Mouse (Mus musculus) ovary, adult 10 weeks (tissue): Measurements from ENCODE around the gene Gm6367. TPM values are rescaled to one million over a fixed set of nuclear protein-coding genes. Genes with fewer than 3 reads are reported as not detected.

Experiments used
- polyA plus RNA-seq: library from polyadenylated mRNA; stranded (reverse); fragments of 350-450 nt; fragmentation: Illumina TruSeq; extraction: RNeasy Lipid Tissue Mini Kit (QIAGEN cat#74804); gene quantifications from one replicate; pipeline ENCODE4 v1.2.3, GENCODE M21; 2014

Gm6367 gene
- polyA plus RNA-seq: 8.7 TPM

DNA sequence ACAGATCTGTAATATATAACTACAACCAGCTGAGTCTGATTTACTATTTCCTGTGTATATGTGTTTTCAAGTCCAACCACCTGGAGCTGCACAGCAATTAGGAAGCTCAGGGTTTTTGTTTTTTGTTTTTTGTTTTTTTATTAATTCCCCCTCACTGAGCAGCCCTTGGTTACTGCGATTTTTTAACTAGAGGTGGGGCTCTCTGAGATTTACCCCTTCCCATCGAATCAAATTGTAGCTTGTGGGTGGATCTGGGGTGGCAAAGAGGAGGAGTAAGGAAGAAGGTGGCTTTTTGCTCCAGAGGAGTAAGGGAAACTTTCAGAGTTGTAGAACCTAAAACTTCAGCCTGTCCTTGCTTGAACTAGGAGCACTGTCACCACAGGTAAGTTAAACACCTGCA lies at the start of gene Gm6367:
Gene Gm6367, plus strand, starts transcription at position 301 of the 400 bp plus-strand sequence.

Other genes with a start within 250 kb of the Gm6367 start
- gene Gm3183, start 123.2 kb upstream of the Gm6367 start, polyA plus RNA-seq: 0.94 TPM
- gene Gm7942, start 118.3 kb downstream of the Gm6367 start, polyA plus RNA-seq: not detected
- 0.29 TPM for gene Gm16513, start 194.0 kb downstream of the Gm6367 start, polyA plus RNA-seq